Mouse (Mus musculus): ENCODE measurements around the gene Eef1e1. TPM values are rescaled to one million over a fixed set of nuclear protein-coding genes. Genes with fewer than 3 reads are reported as not detected.

Gene Eef1e1
- polyA plus RNA-seq, 1 experiment from 2014 or later = 88.8 TPM

- Histone ChIP-seq H3K27me3 (no peaks in the 10 kb centered on the region), H3K4me2 (no peak overlapping the region), H3K36me3 (peaks cover 93% of the 10 kb centered on the region), H3K9me3 (no peaks in the 10 kb centered on the region), H3K9ac (no peak overlapping the region), H3K27ac (replicated peaks) (no peak overlapping the region), H3K4me1 (replicated peaks) (no peaks in the 10 kb centered on the region), H3K4me3 (no peak overlapping the region)
- WGBS = 89% methylated on average over 4 of the region's 4 CpGs
- ATAC-seq (ENCODE audit: low read depth) = no peak
Measured at GRCm38 (mm10) chr13:38649069-38649468, 9.8 kb downstream of the Eef1e1 start.

GRCm38 (mm10) chr13:38641414-38641813 is 17.4 kb downstream of the Eef1e1 start:
- 70% methylated on average over 5 of the region's 5 CpGs for WGBS

GRCm38 (mm10) chr13:38640961-38641360 is 17.9 kb downstream of the Eef1e1 start:
- WGBS = 88% methylated on average over 5 of the region's 5 CpGs
- Histone ChIP-seq H3K36me3 (peaks cover 29% of the 10 kb centered on the region), H3K27ac (replicated peaks) (no peak overlapping the region), H3K9me3 (no peaks in the 10 kb centered on the region), H3K27me3 (no peaks in the 10 kb centered on the region), H3K9ac (no peak overlapping the region), H3K4me3 (no peak overlapping the region), H3K4me2 (no peak overlapping the region), H3K4me1 (replicated peaks) (no peaks in the 10 kb centered on the region)
- ATAC-seq (ENCODE audit: low read depth) = no peak

More at GRCm38 (mm10) chr13:38641414-38641813, 17.4 kb downstream of the Eef1e1 start:
- Histone ChIP-seq H3K9me3 (no peaks in the 10 kb centered on the region), H3K4me3 (no peak overlapping the region), H3K4me2 (no peak overlapping the region), H3K27ac (replicated peaks) (no peak overlapping the region), H3K4me1 (replicated peaks) (no peaks in the 10 kb centered on the region), H3K9ac (no peak overlapping the region), H3K27me3 (no peaks in the 10 kb centered on the region), H3K36me3 (peaks cover 32% of the 10 kb centered on the region)
- ATAC-seq (ENCODE audit: low read depth) = peak; percentile 41; the same call in 1 of the 2 replicates

- WGBS = 75% methylated on average over 11 of the region's 11 CpGs
- no peaks in the 10 kb centered on the region for H3K27me3 ChIP-seq
Measured at GRCm38 (mm10) chr13:38638694-38639093, 20.2 kb downstream of the Eef1e1 start.

GRCm38 (mm10) chr13:38634800-38635269 is 24.0 kb downstream of the Eef1e1 start, which contains the start of gene Bloc1s5:
Bloc1s5 (minus strand) TSS chr13:38635109.
- Histone ChIP-seq H3K4me2 (peak within 1 kb of the TSS; percentile 71), H3K27me3 (no peaks in the 10 kb centered on the region), H3K9ac (peak within 1 kb of the TSS; percentile 82), H3K27ac (replicated peaks) (peak within 1 kb of the TSS; percentile 80), H3K9me3 (no peaks in the 10 kb centered on the region), H3K4me3 (peak within 1 kb of the TSS; percentile 77), H3K36me3 (peaks cover 5% of the 10 kb centered on the region; the same call in 1 of the 2 replicates), H3K4me1 (replicated peaks) (peaks cover 6% of the 10 kb centered on the region)
- under 1% methylated on average over 43 of the region's 44 CpGs for WGBS
- peak; percentile 97 for ATAC-seq (ENCODE audit: low read depth)

More at GRCm38 (mm10) chr13:38638694-38639093, 20.2 kb downstream of the Eef1e1 start:
- H3K4me1 ChIP-seq (replicated peaks) = peaks cover 6% of the 10 kb centered on the region
- no peak overlapping the region for H3K4me2 ChIP-seq
- ATAC-seq (ENCODE audit: low read depth) = no peak
- H3K36me3 ChIP-seq = peaks cover 9% of the 10 kb centered on the region
- no peak overlapping the region for H3K9ac ChIP-seq
- H3K4me3 ChIP-seq = no peak overlapping the region
- H3K9me3 ChIP-seq = no peaks in the 10 kb centered on the region
- no peak overlapping the region for H3K27ac ChIP-seq (replicated peaks)

- Histone ChIP-seq H3K4me1 (replicated peaks) (peaks cover 6% of the 10 kb centered on the region), H3K4me3 (peak overlapping the region; percentile 77), H3K9me3 (no peaks in the 10 kb centered on the region), H3K27ac (replicated peaks) (peak overlapping the region; percentile 80), H3K27me3 (no peaks in the 10 kb centered on the region), H3K9ac (peak overlapping the region; percentile 82), H3K4me2 (peak overlapping the region; percentile 71), H3K36me3 (peaks cover 5% of the 10 kb centered on the region; the same call in 1 of the 2 replicates)
- 1% methylated on average over 19 of the region's 19 CpGs for WGBS
- peak; percentile 86 for ATAC-seq (ENCODE audit: low read depth)
Measured at GRCm38 (mm10) chr13:38634256-38634799, 24.5 kb downstream of the Eef1e1 start.

GRCm38 (mm10) chr13:38633287-38634000 is 25.4 kb downstream of the Eef1e1 start:
- H3K9me3 ChIP-seq = no peaks in the 10 kb centered on the region
- 92% methylated on average over 6 of the region's 6 CpGs for WGBS
- H3K27ac ChIP-seq (replicated peaks) = no peak overlapping the region
- H3K4me3 ChIP-seq = peak overlapping the region; percentile 77
- H3K27me3 ChIP-seq = no peaks in the 10 kb centered on the region
- H3K9ac ChIP-seq = no peak overlapping the region; the same call in 1 of the 2 replicates
- H3K4me2 ChIP-seq = peak overlapping the region; percentile 71
- H3K4me1 ChIP-seq (replicated peaks) = peaks cover 6% of the 10 kb centered on the region
- peaks cover 8% of the 10 kb centered on the region; the same call in 1 of the 2 replicates for H3K36me3 ChIP-seq
- no peak for ATAC-seq (ENCODE audit: low read depth)

- Histone ChIP-seq H3K4me2 (no peak overlapping the region), H3K4me1 (replicated peaks) (peaks cover 6% of the 10 kb centered on the region), H3K4me3 (no peak overlapping the region), H3K36me3 (peaks cover 8% of the 10 kb centered on the region; the same call in 1 of the 2 replicates), H3K27me3 (no peaks in the 10 kb centered on the region), H3K9me3 (no peaks in the 10 kb centered on the region), H3K9ac (no peak overlapping the region), H3K27ac (replicated peaks) (no peak overlapping the region)
- WGBS = 86% methylated on average over 6 of the region's 6 CpGs
- ATAC-seq (ENCODE audit: low read depth) = no peak
Measured at GRCm38 (mm10) chr13:38632556-38632955, 26.3 kb downstream of the Eef1e1 start.

GRCm38 (mm10) chr13:38626229-38626525 is 32.7 kb downstream of the Eef1e1 start:
- ATAC-seq (ENCODE audit: low read depth) = no peak
- 0 out of 2 replicates have a peak, but pooled peaks cover 7% of the 10 kb centered on the region for H3K4me1 ChIP-seq (replicated peaks)
- H3K4me3 ChIP-seq = no peak overlapping the region
- H3K9ac ChIP-seq = no peak overlapping the region
- H3K4me2 ChIP-seq = no peak overlapping the region
- 28% methylated on average over 6 of the region's 6 CpGs for WGBS
- H3K27ac ChIP-seq (replicated peaks) = no peak overlapping the region
- H3K27me3 ChIP-seq = no peaks in the 10 kb centered on the region
- H3K36me3 ChIP-seq = peaks cover 22% of the 10 kb centered on the region
- no peaks in the 10 kb centered on the region for H3K9me3 ChIP-seq

- H3K27ac ChIP-seq (replicated peaks) = no peak overlapping the region
- H3K27me3 ChIP-seq = no peaks in the 10 kb centered on the region
- ATAC-seq (ENCODE audit: low read depth) = no peak
- H3K4me1 ChIP-seq (replicated peaks) = 0 out of 2 replicates have a peak, but pooled peaks cover 7% of the 10 kb centered on the region
- H3K4me2 ChIP-seq = no peak overlapping the region
- no peaks in the 10 kb centered on the region for H3K9me3 ChIP-seq
- H3K4me3 ChIP-seq = no peak overlapping the region
- H3K9ac ChIP-seq = no peak overlapping the region; the same call in 1 of the 2 replicates
- peaks cover 24% of the 10 kb centered on the region for H3K36me3 ChIP-seq
- 25% methylated on average over 5 of the region's 5 CpGs for WGBS
Measured at GRCm38 (mm10) chr13:38625492-38626228, 33.2 kb downstream of the Eef1e1 start.

- 0 out of 2 replicates have a peak, but pooled peaks cover 7% of the 10 kb centered on the region for H3K4me1 ChIP-seq (replicated peaks)
- H3K4me3 ChIP-seq = no peak overlapping the region
- no peak overlapping the region for H3K9ac ChIP-seq
- no peaks in the 10 kb centered on the region for H3K9me3 ChIP-seq
- H3K27me3 ChIP-seq = no peaks in the 10 kb centered on the region
- H3K4me2 ChIP-seq = no peak overlapping the region
- WGBS = 90% methylated on average over 8 of the region's 8 CpGs
- peaks cover 19% of the 10 kb centered on the region for H3K36me3 ChIP-seq
- ATAC-seq (ENCODE audit: low read depth) = no peak
- H3K27ac ChIP-seq (replicated peaks) = no peak overlapping the region
Measured at GRCm38 (mm10) chr13:38624292-38624902, 34.5 kb downstream of the Eef1e1 start.

Measured in neural tube, embryonic 13.5 days (tissue).